Mouse (Mus musculus) layer of hippocampus, adult 9-10 months (tissue): ENCODE measurements around the gene Methig1.
"Not testable (repeated sequence)": the region's sequence is repeated elsewhere in the genome, so short reads cannot be mapped to it uniquely, and the experiment has no call there.

ENCODE experiments used
- DNase-seq: peaks from one replicate; pipeline ENCODE4 v3.0.0; 2022; ENCODE audit warnings: low spot score

Gene Methig1

GRCm38 (mm10) chr15:100395561-100395960 is 42.6 kb downstream of the Methig1 start:
- DNase-seq: no peak

- DNase-seq: no peak
Observed at GRCm38 (mm10) chr15:100400592-100401250, 47.8 kb downstream of the Methig1 start.

- no peak for DNase-seq
Observed at GRCm38 (mm10) chr15:100401811-100402210, 48.9 kb downstream of the Methig1 start.

- no peak for DNase-seq
Observed at GRCm38 (mm10) chr15:100402347-100402746, 49.4 kb downstream of the Methig1 start.

- no peak for DNase-seq
Observed at GRCm38 (mm10) chr15:100402798-100403197, 49.8 kb downstream of the Methig1 start.

GRCm38 (mm10) chr15:100403318-100404000 is 50.5 kb downstream of the Methig1 start:
- no peak for DNase-seq

GRCm38 (mm10) chr15:100406088-100406487 is 53.1 kb downstream of the Methig1 start:
- no peak for DNase-seq

- no peak for DNase-seq
Observed at GRCm38 (mm10) chr15:100410918-100411672, 58.1 kb downstream of the Methig1 start.

GRCm38 (mm10) chr15:100411731-100412130 is 58.8 kb downstream of the Methig1 start:
- no peak for DNase-seq

GRCm38 (mm10) chr15:100413306-100413705 is 60.4 kb downstream of the Methig1 start:
- no peak for DNase-seq

GRCm38 (mm10) chr15:100414011-100414410 is 61.1 kb downstream of the Methig1 start:
- no peak for DNase-seq

- no peak for DNase-seq
Observed at GRCm38 (mm10) chr15:100414942-100415341, 62.0 kb downstream of the Methig1 start.

- no peak for DNase-seq
Observed at GRCm38 (mm10) chr15:100415684-100416083, 62.7 kb downstream of the Methig1 start.

- DNase-seq: no peak
Observed at GRCm38 (mm10) chr15:100417854-100418450, 65.0 kb downstream of the Methig1 start.

GRCm38 (mm10) chr15:100419311-100419710 is 66.4 kb downstream of the Methig1 start:
- DNase-seq: no peak

GRCm38 (mm10) chr15:100419901-100420745 is 67.2 kb downstream of the Methig1 start:
- DNase-seq: no peak

GRCm38 (mm10) chr15:100421059-100421757 is 68.3 kb downstream of the Methig1 start:
- peak; percentile 11 for DNase-seq

GRCm38 (mm10) chr15:100421758-100422197 is 68.8 kb downstream of the Methig1 start, which contains the start of gene Gm5475:
Gene Gm5475 (plus strand): TSS chr15:100422147.
- not testable (repeated sequence) for DNase-seq

GRCm38 (mm10) chr15:100422476-100422875 is 69.5 kb downstream of the Methig1 start:
- DNase-seq: no peak
